Mouse (Mus musculus) heart, adult 11 months (tissue): Measurements from ENCODE around the gene Mettl14.
A peak's percentile ranks its signal among the peaks of the same experiment; 100 is the strongest.

Experiments used
- DNase-seq: peaks from one replicate; pipeline ENCODE4 v3.0.0; 2022

Mettl14 gene

GRCm38 (mm10) chr3:123356377-123356991, 29.4 kb downstream of the Mettl14 start:
- peak; percentile 82 for DNase-seq

DNA sequence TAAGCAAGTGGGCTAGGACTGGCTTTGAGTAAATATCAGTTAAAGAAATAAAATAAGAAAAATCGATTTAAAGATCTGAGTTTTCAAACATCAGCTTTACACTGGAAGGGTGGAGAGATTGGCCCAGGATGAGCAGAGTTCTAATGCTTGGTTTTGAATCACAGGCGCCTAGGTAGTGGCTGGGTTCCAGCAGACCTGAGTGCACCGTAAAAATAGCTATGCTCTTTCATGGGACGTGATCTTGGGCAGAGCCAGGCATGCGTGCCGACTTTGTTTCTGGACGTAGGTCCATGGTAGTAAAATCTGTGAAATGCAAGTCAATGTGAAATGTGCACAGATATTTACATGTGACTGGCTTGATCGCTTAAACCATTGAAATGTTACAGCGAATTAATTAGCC, 31.5 kb downstream of the Mettl14 start:
- DNase-seq, result peak; percentile 94

DNA sequence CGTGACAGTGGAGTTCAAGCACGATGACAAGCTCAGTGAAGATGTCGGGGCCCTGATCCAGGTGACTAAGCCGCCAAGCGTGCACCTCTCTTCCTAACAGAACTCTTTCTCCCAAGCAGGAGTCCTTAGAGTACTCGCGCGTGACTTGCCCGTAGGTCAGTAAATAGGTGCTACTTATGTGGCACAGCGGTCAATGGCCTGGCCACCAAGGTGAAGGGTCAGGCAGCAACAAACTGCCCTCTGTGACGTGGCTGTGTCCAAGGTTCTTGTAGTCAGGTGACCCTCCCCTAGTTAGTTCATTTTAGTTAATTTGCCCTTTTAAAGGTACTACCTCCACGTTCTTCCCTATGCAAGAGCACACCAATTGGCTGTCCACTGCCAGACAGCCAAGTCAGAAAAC, 32.2 kb downstream of the Mettl14 start:
- DNase-seq, result no peak

DNA sequence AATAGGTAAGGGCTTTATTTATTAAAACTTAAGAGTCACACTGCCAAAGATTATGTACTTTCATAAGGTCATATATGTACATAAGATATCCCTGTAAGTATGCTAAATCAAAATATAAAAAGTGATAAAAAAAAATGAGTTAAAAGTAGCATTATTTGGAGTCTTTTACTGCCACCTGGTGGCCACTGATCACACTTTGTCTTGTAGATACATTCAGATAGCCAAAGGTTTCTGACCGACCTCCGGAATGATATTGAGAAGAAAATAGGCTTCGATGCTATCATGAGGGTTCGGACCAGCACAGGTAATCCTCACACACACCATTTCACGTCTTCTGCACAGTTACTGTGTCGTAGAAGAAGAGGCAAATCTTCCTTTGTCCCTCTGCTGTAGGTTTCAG, 32.7 kb downstream of the Mettl14 start:
- no peak for DNase-seq

DNA sequence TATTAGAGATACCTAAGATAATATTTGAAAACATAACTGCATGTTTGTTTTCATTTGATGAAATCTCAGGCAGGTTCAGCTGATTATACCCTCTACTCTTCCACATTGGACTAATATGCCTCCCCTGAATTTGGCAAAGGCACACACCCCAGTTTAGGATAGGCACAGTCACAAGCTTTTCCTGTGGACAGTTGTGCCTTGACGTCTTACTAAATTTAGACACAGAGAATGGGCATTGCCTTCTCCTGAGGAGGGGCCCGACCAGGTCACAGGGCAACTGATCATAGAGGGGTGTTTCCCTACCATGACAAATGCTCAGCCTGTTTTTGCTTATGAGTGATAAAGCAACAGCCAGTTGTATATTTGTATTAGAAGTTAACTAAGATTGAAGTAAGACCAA, 34.4 kb downstream of the Mettl14 start:
- DNase-seq, result peak; percentile 95

DNA sequence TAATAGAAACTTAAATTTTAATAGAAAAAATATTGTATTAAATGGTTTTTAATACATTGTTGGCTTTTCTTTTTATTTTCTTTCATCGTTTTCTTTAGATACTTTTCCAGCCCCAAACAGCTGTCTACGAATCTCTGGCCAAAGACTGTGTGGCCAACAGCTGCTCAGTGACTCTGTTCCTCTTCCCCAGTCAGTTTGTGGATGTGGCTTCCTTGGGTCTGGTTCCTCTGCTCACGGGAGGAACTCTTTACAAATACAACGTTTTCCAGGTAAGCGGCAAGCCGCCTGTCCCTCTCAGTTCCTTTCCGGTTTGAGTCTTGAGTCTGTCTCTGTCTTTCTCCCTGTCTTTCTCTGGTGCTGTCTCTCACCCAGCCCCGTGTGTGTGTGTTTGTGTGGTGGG, 35.3 kb downstream of the Mettl14 start:
- DNase-seq, result peak; percentile 74

DNA sequence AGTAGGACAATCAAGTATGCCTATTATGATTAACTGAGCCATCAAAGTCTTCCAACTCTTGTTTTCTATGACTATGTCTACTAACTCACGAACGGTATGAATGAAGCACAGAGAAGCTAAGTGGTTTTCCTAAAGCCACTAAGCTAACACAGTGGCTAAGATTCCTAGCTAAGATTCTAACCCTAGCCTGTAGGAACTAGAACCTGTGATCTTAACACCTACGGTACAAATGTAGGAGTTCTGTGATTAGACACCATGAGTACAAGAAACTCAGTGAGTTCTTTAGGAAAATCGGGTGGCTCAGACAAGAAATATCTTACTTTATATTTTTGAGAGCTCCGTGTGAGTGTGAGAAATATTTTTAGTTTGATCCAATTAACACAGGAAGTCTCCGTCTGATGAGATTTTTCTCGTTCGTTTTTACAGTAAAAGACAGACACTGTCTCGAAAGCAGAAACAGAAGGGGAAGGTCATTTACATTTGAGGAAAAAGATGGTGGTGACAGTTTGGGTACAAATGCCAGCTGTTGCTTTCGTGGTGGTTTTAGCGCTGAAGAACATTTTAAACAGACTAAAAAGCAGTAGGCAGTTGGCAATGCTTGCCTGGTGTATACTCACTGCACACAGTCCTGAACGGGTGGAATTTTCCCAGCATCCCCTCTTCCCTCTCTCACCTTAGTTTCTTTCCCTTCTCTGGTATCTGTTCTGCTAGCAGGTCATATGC, 37.7 kb downstream of the Mettl14 start:
- peak; percentile 52 for DNase-seq

- no peak for DNase-seq
Observed at GRCm38 (mm10) chr3:123343690-123344089, 42.2 kb downstream of the Mettl14 start.

DNA sequence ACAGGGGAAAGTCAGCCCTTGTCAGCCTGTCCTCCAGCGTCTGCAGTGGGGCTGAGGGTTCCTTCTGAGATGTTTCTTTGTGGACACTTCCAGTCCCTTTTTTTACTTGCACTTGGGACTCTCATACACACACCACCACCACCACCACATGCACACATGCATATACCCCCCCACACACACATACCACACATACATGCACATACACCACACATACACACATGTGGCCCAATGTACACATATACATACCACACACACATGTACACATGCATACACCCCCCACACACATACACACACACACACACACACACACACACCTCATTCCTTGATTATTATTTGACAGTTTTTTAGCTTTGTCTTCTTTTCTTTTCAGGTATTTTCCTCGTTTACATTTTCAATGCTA, 44.9 kb downstream of the Mettl14 start:
- DNase-seq, result peak; percentile 21

DNA sequence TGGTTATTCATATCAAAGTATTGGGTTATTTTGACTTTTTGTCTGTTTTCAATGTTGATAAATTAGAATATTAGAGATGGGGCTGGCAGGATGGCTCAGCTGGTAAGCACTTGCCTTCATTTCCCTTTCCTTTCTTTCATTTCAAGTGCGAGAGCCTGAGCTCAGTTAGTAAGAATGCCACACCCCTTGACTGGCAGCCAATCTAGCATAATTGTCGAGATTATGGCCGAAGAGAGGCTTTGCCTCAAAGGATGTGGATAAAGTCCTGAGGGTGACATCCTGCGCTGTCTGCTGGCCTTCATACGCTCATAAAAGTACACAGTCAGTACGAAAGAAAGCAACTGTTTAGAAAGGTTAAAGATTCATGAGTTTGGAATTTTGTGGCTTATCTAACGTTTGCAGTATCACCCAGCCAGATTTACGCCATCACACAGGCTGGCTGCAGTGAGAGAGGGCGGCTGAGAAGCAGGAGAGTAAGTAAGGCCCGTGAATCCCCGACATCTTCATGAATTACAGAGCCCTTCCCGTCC, 47.2 kb downstream of the Mettl14 start:
- peak; percentile 90 for DNase-seq

GRCm38 (mm10) chr3:123337853-123338252, 48.1 kb downstream of the Mettl14 start:
- peak; percentile 61 for DNase-seq

DNA sequence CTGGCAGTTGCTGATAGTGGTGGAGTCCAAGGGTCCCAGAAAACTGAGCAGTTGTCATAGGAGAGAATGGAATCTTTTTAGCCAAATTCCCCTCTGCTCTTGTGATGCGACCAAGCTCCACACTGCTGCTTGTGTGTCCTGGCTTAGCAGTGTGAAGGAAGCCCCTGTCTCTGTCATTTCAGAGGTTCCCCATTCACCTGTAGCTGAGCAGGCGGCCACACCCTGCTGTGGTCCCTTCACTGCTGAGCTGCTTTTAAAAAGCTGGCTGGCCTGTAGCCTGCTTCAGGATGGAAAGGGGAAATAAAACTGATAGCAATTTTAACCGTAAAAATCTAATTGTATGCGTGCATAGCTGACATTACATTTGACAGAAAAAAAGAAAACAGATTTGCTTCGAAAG, 49.0 kb downstream of the Mettl14 start:
- DNase-seq, result peak; percentile 71

DNA sequence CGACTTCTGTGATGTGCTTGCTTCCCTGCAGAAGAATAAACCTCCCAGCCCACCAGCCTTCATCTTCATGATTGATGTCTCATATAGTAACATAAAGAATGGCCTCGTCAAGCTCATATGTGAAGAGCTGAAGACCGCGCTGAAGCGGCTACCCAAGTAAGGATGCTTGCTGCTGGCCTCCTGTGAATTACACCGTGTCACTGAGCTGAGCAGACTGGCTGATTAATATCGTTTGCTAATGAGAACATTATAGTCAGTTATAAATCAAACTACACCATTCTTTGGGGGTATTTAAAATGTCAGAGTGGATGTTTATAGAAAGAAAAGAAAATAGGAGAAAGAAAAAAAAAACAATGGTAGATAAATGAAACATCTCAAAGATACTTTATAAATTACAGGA, 49.5 kb downstream of the Mettl14 start:
- peak; percentile 23 for DNase-seq

DNA sequence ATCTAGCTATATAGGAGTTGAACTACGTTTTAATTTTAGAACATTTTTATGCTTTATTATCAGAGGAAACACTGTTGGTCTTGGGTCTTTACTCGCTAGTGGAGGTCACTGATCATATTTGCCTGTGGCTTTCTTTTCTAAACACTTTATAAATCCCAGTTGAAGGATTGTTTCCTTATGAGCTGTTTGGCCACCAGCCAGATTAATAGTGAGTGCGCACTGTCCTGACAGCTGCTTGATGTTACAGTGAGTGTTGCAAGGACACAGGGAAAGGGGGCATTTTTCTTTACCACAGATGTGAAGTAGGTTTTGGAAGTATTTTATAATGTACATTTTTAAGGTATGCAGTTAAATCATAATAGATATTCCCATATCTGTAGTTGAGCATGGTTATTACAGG, 50.4 kb downstream of the Mettl14 start:
- DNase-seq, result peak; percentile 91

DNA sequence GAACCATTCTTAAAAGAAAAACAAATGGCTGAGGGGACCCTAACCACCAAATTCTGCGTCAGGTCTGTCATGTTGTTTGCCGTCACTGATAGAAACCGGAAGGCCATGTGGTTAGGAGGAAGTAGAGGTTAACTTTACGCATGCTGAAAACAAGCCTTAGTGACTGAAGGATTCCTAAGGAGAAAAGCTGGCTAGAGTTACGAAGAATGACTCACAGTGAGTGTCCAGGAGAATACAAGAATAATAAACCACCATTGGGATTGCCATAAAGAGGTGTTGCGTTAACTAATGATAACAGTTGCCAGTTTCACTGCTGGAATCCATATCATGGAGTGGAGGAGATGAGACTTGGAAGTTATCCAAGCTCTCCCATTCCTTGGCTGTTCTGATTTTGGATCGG, 51.0 kb downstream of the Mettl14 start:
- DNase-seq, result peak; percentile 12

GRCm38 (mm10) chr3:123333055-123333424, 52.9 kb downstream of the Mettl14 start:
- DNase-seq, result peak; percentile 89

DNA sequence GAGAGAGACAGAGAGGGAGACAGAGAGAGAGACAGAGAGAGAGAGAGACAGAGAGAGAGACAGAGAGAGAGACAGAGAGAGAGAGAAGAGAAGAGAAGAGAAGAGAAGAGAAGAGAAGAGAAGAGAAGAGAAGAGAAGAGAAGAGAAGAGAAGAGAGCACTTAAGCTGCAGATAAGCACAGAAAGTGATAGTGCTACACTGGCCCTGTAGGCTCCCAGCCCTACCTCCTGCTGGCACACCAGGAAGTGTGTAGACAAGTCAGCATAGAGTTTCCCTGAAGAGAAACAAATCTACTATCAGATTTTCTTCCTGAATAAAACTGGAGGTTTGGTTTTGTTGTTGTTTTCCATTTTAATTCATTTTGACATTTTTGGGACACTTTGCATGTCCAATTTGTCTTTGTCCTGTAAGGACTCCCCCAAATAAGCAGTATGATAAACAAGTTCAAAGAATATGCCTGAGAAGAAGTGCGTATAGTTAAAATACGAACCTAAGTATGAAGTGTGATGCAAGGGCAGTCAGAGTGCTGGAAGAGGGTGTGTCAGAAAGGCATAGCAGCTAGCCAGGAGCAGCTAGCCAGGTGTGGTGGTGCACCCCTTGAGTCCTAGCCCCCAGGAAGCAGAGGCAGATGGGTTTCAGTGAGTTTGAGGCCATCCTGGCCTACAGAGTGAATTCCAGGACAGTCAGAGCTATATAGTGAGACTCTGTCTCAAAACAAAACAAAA, 53.4 kb downstream of the Mettl14 start:
- DNase-seq, result peak; percentile 50

DNA sequence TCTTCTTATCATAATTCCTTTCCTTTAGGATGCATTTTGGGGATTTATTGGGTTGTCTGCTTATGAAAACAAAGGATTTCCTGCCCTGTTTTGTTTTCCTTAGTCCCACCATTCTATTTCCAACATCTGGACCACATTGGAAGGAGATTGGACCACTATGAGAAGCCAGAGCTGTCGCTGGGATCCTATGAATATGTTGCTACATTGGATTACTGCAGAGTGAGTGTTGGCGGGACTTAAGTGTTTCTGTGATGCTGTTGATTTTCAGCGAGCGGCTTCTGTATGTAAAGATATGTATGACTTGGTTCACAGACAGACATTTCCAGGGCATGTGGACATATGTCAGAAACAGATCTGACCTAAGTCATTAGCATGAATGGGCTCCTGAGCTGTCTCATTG, 55.7 kb downstream of the Mettl14 start:
- peak; percentile 63 for DNase-seq

- peak; percentile 98 for DNase-seq
Observed at GRCm38 (mm10) chr3:123329251-123329650, 56.7 kb downstream of the Mettl14 start.

DNA sequence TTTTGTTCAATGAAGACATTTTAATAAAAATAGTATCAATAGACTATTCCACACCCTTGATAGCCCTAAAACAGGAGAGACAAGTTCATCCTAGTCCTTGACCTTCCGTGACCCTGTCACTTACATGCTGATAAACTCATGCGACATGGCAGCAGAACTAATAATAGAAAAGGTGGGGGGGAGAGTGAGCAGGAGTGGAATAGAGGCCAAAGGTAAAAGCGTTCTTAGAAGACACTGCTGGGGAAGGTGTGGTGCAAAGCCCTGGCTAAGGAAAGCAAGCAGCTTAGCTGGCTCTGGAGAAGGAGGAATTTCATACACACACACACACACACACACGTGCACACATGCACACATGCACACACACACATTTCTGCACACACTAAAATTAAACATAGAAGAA, 61.6 kb downstream of the Mettl14 start:
- DNase-seq, result peak; percentile 91

DNA sequence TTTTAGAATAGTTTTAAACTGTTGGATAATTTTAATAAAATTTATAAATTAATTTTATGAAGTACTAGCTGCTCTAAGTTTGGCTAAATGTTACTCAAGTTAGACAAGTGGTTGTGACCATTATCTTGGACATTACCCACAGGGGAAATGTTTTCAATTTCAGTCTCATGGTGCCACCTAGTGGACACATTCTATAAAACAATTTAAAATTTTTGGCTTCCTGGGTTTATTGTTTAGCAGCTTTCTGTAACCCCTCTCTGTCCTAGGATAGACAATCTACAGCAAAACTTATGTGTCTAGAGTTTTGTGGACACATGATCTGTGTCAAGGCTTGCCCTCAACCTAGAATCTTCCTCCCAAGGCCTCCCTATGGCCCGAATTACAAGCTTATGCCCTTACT, 63.8 kb downstream of the Mettl14 start:
- DNase-seq, result peak; percentile 78

GRCm38 (mm10) chr3:123321612-123322011, 64.3 kb downstream of the Mettl14 start:
- peak; percentile 99 for DNase-seq

DNA sequence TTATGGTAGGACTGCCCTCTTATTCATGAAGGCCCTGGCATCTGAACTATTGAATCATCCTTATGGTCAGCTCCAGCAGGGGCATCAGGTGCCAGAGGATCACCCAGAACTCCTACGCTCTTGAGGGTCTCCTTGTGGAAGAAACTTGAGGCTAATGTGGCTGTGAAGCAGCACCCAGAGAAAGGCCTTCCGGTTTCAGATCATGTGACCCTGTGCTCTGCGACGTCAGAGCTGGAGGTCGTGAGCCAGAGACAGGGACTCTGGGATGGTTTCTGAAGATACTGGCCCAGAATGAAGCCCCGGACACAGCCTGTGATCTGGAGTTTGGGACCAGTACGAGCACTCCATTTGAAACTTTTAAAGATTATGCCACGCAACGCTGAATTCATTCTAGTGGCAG, 65.6 kb downstream of the Mettl14 start:
- DNase-seq, result peak; percentile 87
